Mouse (Mus musculus) heart, adult 9 months (tissue): Measurements from ENCODE around the gene Serpina11.

ENCODE experiments used
- DNase-seq, 2 experiments: peaks; one replicate each; pipeline ENCODE4 v3.0.0; 2022; ENCODE audit warnings: low spot score in 2 of 2

Serpina11 gene

DNA sequence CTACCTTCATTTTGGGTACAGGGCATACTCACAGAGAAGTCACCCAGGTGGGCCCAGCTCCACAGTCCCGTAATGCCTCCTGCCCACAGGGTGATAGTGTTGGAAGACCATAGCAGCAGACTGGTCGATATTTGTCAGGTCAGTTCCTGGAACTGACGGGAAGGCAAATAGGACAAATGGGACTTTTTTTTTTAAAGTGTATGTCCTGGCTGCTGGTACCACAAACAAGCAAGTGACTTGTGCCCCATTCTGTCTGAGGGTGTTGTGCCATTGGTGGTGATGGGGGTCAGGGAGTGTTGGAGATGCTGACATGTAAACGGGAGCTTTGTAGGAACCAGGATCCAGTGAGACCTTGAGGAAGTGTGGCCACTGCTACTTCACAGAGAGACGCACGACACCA is at the start of gene Serpina11:
Serpina11 (minus strand) TSS at position 101 of the 400 bp plus-strand sequence.
- no peak for DNase-seq

GRCm38 (mm10) chr12:104038181-104038580 is 48.4 kb upstream of the Serpina11 start:
- DNase-seq: no peak

GRCm38 (mm10) chr12:104033752-104034151 is 44.0 kb upstream of the Serpina11 start:
- no peak for DNase-seq

DNA sequence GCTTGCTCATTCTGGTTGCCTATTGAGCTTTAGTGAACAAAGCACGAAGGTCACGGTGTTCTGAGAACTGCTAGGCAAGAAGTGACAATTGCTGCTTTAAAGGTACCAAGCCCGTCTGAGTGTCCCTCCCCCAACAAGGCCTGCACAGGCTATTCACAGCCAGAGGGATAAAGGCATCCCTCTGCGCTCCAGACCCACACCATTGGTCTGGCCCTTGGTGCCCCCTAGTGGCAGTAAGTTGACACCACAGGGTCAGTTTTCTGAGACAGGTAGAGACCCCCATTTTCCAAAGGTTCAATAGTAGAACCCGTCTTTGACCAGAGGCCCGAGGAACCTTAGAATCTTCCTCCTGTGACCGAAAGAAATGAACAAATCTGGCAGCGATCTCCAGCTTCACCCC is 40.2 kb upstream of the Serpina11 start:
- DNase-seq: peak in 1 of 2 experiments; percentile 27

DNA sequence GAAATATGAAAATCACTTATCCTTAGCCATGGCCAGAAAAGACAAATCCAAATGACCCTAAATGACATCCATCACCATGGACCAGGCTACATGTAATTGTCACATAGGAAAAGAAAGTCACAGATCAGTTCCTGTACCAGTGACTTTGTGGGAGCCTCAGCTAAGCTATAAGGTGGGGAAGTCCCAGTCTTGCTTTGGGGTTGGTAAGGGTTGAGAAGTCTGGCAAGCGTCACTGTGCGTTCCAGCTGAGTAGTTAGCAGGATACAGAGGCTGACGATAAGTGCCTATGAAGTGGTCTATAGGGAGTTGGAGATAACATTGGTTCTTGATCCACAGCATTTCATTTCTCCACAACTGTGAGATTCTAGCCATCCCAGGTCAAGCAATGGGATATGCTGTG is 25.5 kb upstream of the Serpina11 start:
- DNase-seq: no peak

DNA sequence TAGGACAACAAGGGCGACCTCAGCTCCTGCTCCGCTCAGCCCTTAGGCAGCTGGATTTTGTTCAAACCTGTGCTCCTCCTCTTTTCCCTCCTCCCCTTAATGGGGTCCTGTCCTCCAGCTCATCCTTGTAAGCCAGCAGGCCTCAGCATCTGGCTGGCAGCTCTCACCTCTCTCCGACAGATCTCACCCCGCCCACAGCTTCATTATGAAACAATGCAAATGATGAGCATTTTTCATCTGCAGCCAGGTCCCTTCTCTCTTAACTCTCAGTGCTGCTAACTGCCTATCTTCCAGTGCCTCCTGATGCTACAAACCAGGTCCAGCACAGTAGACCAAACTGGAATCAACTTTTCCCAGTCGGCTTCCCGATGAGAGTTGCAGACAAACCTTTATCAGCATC is 23.9 kb upstream of the Serpina11 start, which contains the start of gene Serpina9:
Serpina9 (minus strand) TSS at position 136 of the 400 bp plus-strand sequence.
- DNase-seq: no peak

DNA sequence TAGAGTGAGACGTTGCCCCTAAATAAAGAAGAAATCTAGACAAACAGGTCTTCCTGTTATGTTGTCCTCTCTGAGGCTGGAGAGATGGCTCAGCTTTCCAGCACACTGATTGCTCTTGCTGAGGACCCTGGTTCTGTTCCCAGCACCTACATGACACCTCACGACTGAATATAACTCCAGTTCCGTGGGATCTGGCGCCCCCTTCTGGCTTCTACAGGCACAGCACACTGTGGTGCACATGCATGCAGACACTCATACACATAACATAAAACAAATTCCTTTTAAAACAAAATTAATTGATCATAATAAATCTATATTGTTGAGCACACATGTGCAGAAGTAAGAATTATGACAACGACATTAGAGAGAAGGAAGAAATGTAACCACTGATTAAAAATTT is 14.9 kb upstream of the Serpina11 start:
- DNase-seq: no peak

DNA sequence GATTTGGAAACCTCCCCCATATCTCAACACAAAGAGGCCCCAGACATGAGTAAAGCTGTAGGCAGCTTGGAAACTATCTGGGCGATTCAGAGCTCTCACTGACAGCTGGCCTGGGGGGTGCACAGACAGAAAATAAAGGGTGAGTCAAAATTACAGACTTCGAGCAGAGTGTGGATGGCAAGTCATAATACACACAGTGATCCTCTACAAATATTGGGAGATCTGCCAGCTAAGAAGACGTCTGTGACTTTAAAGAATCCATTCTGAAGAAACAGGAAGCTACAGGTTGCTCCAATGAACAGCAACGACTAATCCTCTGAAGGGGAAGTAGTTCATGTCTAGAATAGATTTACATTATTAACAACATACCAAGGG is 13.5 kb upstream of the Serpina11 start:
- no peak for DNase-seq

DNA sequence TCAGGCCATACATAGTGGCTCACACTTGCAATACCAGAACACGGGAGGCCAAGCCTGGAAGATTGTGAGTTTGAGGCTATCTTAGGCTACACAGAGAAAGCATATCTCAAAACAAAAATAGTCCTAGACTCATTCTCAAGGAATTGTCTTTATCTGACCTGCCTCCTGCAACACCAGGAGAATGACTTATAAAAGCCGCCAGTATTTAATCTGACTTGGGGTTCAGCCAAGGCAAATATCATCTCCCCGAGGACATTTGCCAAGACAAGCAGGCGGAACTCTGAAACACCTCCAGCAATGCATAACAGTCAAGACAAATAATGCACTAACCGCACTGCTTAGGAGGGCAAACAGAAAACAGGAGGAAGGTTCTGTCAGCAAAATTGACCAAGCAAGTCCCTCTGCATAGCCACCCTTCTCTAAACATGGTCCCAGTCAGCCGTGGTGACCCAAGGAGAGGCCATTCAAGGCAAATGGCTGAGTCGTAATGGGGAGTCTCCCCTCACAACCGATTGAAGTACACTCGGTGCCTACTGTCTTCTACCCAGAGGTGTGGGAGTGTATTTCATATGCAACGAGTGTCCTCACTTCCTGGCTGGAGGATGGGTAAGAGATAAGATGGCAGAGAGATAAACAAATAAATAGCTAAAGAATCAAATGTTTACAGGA is 12.9 kb upstream of the Serpina11 start:
- DNase-seq: peak; percentile 62 to 78

DNA sequence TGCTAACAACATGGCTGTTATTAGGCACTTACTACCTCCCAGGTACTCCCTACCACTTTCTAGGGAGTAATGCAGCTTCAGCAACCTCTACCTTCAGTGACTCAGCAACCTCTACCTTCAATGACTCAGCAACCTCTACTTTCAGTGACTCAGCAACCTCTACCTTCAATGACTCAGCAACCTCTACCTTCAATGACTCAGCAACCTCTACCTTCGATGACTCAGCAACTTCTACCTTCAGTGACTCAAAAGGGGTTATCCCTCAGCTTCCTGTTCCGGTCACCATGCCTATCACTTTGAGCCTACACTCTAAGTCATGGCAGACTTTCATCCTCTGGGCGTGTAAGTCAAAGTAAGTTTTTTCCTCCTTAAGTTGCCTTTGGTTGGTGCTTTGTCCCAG is 10.8 kb upstream of the Serpina11 start:
- no peak for DNase-seq

GRCm38 (mm10) chr12:103999611-104000010 is 9.9 kb upstream of the Serpina11 start:
- no peak for DNase-seq

DNA sequence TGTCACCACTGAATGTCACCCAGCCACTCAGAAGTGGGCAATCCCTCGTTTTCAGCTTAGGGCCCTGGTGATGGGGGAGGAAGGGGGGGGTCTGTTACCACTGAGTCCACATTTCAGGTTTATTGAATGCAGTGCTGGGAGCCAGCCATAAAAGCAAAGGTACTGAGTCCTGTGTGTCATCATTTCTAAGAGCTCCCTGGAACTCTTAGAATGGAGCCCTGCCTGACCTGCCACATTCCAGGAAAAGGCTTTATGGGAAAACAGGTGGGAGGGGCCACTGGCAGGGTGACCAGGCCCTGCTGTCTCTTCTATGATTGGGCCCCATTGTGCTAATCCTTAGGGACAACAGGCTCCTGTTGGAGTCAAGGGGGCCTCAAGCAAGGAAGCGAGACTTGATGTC is 6.8 kb upstream of the Serpina11 start:
- no peak for DNase-seq

DNA sequence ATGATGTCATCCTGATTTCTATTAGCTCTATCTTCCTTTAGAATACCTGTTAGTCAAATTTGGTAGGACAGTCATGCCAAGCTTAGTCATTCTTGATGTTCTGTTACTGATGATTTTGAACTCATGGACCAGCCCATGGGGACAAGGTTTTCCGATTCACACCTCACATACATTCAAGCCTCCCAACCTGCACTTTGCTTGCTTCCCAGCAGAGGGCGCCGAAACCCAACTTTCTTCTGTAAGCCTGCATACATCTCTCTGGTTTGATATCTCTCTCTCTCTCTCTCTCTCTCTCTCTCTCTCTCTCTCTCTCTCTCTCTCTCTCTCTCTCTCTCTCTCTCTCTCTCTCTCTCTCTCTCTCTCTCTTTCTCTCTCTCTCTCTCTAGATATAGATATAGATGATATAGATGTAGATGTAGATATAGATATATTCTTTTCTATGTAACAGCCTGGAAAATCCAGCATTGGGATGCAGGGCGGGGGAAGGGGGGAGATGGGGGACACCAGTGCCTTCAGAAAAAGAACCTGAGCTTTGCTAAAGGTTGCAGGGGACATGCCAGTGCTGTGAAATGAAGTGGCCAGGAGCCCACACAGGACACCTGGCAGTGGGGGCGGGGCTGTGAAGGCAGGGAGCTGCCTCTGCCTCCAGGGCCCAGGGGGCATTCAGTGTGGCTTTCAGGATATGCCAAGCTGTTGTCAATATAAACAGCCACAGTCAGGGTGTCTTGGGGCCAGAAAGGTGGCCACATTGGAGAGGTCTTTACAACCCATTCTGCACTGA is 5.7 kb upstream of the Serpina11 start:
- DNase-seq: peak in 1 of 2 experiments; percentile 53

DNA sequence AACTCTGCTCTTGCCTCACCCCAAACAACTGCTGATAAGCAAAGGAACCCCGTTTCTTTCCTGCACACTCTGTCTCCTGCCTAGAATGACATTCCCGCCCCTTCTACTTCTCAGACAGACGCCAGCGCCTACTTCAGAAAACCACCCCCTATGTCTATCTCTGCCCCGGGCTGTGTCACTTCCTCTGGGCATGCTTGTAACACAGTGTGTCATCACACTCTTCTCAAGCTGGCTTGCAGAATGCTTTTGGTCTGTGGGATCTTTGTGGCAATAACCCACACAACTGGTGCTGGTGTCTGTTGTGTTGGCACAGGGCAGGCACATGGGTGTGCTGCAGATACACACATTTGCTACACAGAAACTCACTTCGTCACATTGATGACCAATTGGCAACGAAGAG is 3.2 kb upstream of the Serpina11 start:
- DNase-seq: no peak

- DNase-seq: no peak
Measured at GRCm38 (mm10) chr12:103989514-103989767, 316 bp downstream of the Serpina11 start.

- DNase-seq: no peak
Measured at GRCm38 (mm10) chr12:103988754-103989513, 823 bp downstream of the Serpina11 start.

DNA sequence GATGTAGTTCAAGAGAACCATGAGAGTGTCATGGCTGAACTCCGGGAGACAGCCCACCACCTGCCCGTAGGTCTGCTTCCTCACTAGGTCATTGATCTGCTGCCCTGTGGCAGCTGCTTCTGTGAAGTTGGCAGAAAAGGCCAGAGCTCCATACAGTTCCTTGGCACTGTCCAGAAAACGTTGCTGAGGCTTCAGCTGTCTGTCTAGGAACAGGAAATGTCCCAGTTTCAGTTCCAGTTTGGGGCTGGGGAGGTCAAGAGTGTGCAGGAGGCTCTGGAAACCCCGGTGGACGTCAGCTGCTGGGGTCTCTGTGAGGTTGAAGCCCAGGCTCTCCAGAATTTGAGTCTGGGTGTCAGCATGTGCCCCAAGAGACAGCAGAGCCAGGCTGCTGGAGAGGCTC is 3.9 kb downstream of the Serpina11 start:
- no peak for DNase-seq

DNA sequence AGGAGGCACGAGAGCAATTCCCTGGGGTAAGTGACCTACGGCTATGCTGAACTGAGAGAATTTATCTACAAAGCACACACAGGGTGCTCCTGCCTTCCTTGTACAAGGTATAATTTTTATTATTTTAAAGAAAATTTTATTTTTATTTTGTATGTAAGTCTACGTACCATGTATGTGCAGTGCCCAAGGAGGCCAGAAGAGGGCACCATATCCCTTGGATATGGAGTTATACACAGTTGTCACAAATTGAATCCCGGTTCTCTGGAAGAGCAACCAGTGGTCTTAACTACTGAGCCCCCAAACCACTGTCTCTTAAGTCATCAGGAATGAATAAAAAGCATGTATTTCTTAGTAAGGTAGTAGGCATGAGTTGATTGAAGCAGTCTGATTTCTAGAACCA is 4.8 kb downstream of the Serpina11 start:
- no peak for DNase-seq

- no peak for DNase-seq
Measured at GRCm38 (mm10) chr12:103981646-103982360, 8.0 kb downstream of the Serpina11 start.

DNA sequence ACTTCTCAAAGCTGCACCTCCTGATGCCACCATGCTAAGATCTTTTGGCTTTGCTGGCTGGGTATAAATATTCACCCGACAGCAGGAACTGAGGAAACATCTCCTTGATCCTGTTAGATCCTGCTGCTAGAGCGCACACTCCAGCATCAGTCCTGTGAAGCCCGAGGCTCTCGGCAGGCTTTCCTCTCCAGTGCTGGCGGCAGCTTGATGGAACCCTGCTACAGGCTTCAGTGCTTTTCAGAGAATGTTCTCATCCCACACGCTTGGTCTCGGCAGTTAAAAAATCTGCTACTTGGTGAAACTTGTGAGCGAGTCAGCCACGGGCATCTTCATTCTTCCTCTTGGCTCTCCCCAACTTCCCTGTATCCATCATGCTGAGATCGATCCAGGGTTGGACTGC is 11.5 kb downstream of the Serpina11 start:
- DNase-seq: no peak

GRCm38 (mm10) chr12:103977846-103978245 is 11.9 kb downstream of the Serpina11 start:
- no peak for DNase-seq

DNA sequence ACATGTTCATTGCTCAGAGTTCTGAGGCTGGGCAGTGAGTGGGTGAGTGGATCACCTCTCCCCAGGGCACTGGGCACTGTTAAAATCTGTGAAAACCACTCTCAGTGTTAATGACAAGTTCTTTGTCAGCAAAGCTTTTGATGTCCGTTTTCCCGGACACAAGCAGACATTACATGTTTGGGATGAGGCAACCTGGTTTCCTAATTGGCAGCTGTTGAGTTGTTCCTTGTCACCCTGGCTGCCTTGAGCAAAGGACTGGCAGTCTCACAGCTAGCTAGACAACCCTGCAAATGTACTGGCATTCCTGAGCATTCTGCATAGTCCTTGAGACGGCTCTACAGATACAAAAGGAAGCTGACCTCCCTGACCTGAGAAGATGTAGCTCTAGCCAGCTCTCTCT is 12.7 kb downstream of the Serpina11 start:
- DNase-seq: no peak
